In genomic region chr9:72828616-72829257, GRCm38 (mm10) we compare ENCODE assay signal across 15 mouse cellular contexts. TPM values are rescaled to one million over a fixed set of nuclear protein-coding genes. Genes with fewer than 3 reads are reported as not detected.
DNase-seq lines count a peak whose midpoint lies in the region; ATAC-seq and TF ChIP-seq lines count a peak whose summit lies in the region.
"Had no signal": no experiment of that assay in that cellular context is flagged by ENCODE, and none has a peak within 500 bp of the region (broad histone marks: within the 10 kb centered on the region; RNA-seq: fewer than 3 reads in every experiment).

No protein-coding gene starts in this region.

- WGBS in forebrain, embryonic 12.5 days, result 52% methylated on average over 5 of the region's 5 CpGs
- WGBS in forebrain, embryonic 16.5 days, result 40% methylated on average over 5 of the region's 5 CpGs
- WGBS in midbrain, embryonic 11.5 days, result 38% methylated on average over 5 of the region's 5 CpGs
- WGBS in midbrain, embryonic 10.5 days, result 59% methylated on average over 5 of the region's 5 CpGs
- 14% methylated on average over 5 of the region's 5 CpGs for WGBS in hindbrain, postnatal 0 days
- 45% methylated on average over 5 of the region's 5 CpGs for WGBS in stomach, embryonic 14.5 days

- no peak overlapping the region for H3K9ac ChIP-seq in forebrain, embryonic 12.5 days
- no peak overlapping the region for H3K9ac ChIP-seq in forebrain, embryonic 16.5 days (replicated peaks; ENCODE audit: low read depth, low read length)
- H3K9ac ChIP-seq in midbrain, embryonic 11.5 days (ENCODE audit: low read length), result no peak overlapping the region
- H3K9ac ChIP-seq in hindbrain, postnatal 0 days (replicated peaks; ENCODE audit: low read length), result no peak overlapping the region
- H3K9ac ChIP-seq in stomach, embryonic 14.5 days (replicated peaks; ENCODE audit: low read depth, low read length), result no peak overlapping the region
- H3K9ac ChIP-seq: liver, postnatal 0 days had no signal

- ATAC-seq in forebrain, embryonic 12.5 days (ENCODE audit: low FRiP score), result no peak
- ATAC-seq in forebrain, embryonic 16.5 days, result no peak
- ATAC-seq in midbrain, embryonic 11.5 days (ENCODE audit: low FRiP score), result no peak
- ATAC-seq in hindbrain, postnatal 0 days, result peak; percentile 84
- no peak for ATAC-seq in stomach, embryonic 14.5 days (ENCODE audit: insufficient number of reproducible peaks, insufficient read depth, low FRiP score, low read depth)
- no peak for ATAC-seq in cerebellum, adult (ENCODE audit: insufficient number of reproducible peaks, low FRiP score, low TSS enrichment)

- H3K27ac ChIP-seq in forebrain, embryonic 12.5 days, result peak overlapping the region; percentile 38; the same call in 1 of the 2 replicates
- H3K27ac ChIP-seq in forebrain, embryonic 16.5 days (ENCODE audit: low read length), result no peak overlapping the region
- H3K27ac ChIP-seq in midbrain, embryonic 11.5 days (ENCODE audit: low read depth, low read length), result 0 out of 2 replicates have a peak overlapping the region, but pooled peaks have one; percentile 35
- H3K27ac ChIP-seq in midbrain, embryonic 10.5 days (replicated peaks), result no peak overlapping the region
- peak overlapping the region; percentile 28; the same call in 1 of the 2 replicates for H3K27ac ChIP-seq in hindbrain, postnatal 0 days
- H3K27ac ChIP-seq in stomach, embryonic 14.5 days (ENCODE audit: low read length), result peak overlapping the region; percentile 22; the same call in 1 of the 2 replicates

- DNase-seq in midbrain, embryonic 11.5 days (ENCODE audit: low spot score, missing footprints), result no peak
- no peak for DNase-seq in midbrain, embryonic 10.5 days (ENCODE audit: low spot score)
- peak; percentile 45 for DNase-seq in hindbrain, postnatal 0 days (ENCODE audit: low spot score)
- DNase-seq in adipocyte (ENCODE audit: low spot score), result no peak
- DNase-seq: kidney, adult 8-10 months; liver, postnatal 0 days; spleen, adult 18-20 months; thymus, adult 2 months had no signal

- no peak overlapping the region for H3K4me2 ChIP-seq in forebrain, embryonic 12.5 days
- no peak overlapping the region for H3K4me2 ChIP-seq in forebrain, embryonic 16.5 days (ENCODE audit: low read length)
- no peak overlapping the region for H3K4me2 ChIP-seq in midbrain, embryonic 11.5 days
- H3K4me2 ChIP-seq in hindbrain, postnatal 0 days (ENCODE audit: low read depth, low read length), result no peak overlapping the region
- no peak overlapping the region for H3K4me2 ChIP-seq in stomach, embryonic 14.5 days (replicated peaks; ENCODE audit: low read depth, low read length)
- H3K4me2 ChIP-seq: heart, embryonic 11.5 days had no signal

- H3K36me3 ChIP-seq in forebrain, embryonic 12.5 days (replicated peaks), result no peaks in the 10 kb centered on the region
- no peaks in the 10 kb centered on the region for H3K36me3 ChIP-seq in forebrain, embryonic 16.5 days (ENCODE audit: control insufficient read depth, insufficient read depth)
- no peaks in the 10 kb centered on the region; the same call in 1 of the 2 replicates for H3K36me3 ChIP-seq in midbrain, embryonic 11.5 days (ENCODE audit: control insufficient read depth, insufficient read depth, low read length)
- H3K36me3 ChIP-seq in midbrain, embryonic 10.5 days, result peaks cover 56% of the 10 kb centered on the region
- no peaks in the 10 kb centered on the region for H3K36me3 ChIP-seq in hindbrain, postnatal 0 days (ENCODE audit: insufficient read depth, low read length)
- no peaks in the 10 kb centered on the region for H3K36me3 ChIP-seq in stomach, embryonic 14.5 days (ENCODE audit: control insufficient read depth, insufficient read depth, low read length)
- H3K36me3 ChIP-seq: G1E had no signal

- peak; percentile 11; the same call in 1 of the 2 replicates for TF ChIP-seq CTCF in hindbrain, postnatal 0 days (IDR thresholded peaks at IDR 0.05; ENCODE audit: low read depth)

- H3K27me3 ChIP-seq in forebrain, embryonic 12.5 days, result no peaks in the 10 kb centered on the region
- H3K27me3 ChIP-seq in forebrain, embryonic 16.5 days (replicated peaks; ENCODE audit: control insufficient read depth, insufficient read depth, low read length), result no peaks in the 10 kb centered on the region
- no peaks in the 10 kb centered on the region for H3K27me3 ChIP-seq in midbrain, embryonic 11.5 days (ENCODE audit: control insufficient read depth, insufficient read depth, low read length)
- no peaks in the 10 kb centered on the region for H3K27me3 ChIP-seq in midbrain, embryonic 10.5 days (ENCODE audit: low read depth, poor library complexity, severe bottlenecking)
- H3K27me3 ChIP-seq in hindbrain, postnatal 0 days (ENCODE audit: insufficient read depth, low read length), result no peaks in the 10 kb centered on the region
- no peaks in the 10 kb centered on the region for H3K27me3 ChIP-seq in stomach, embryonic 14.5 days (ENCODE audit: control insufficient read depth, insufficient read depth, low read length)

- H3K4me3 ChIP-seq in forebrain, embryonic 12.5 days (replicated peaks), result no peak overlapping the region
- H3K4me3 ChIP-seq in forebrain, embryonic 16.5 days (replicated peaks; ENCODE audit: low read length), result no peak overlapping the region
- H3K4me3 ChIP-seq in midbrain, embryonic 11.5 days (ENCODE audit: low read depth, low read length), result no peak overlapping the region
- no peak overlapping the region for H3K4me3 ChIP-seq in midbrain, embryonic 10.5 days
- H3K4me3 ChIP-seq in hindbrain, postnatal 0 days (ENCODE audit: low read length), result no peak overlapping the region
- H3K4me3 ChIP-seq in stomach, embryonic 14.5 days (ENCODE audit: low read depth, low read length), result no peak overlapping the region
- H3K4me3 ChIP-seq: megakaryocyte, embryonic 14.5 days had no signal

- H3K9me3 ChIP-seq in forebrain, embryonic 12.5 days, result no peaks in the 10 kb centered on the region
- no peaks in the 10 kb centered on the region for H3K9me3 ChIP-seq in forebrain, embryonic 16.5 days (ENCODE audit: control insufficient read depth, low read length)
- H3K9me3 ChIP-seq in midbrain, embryonic 11.5 days (ENCODE audit: control insufficient read depth, low read length), result no peaks in the 10 kb centered on the region
- no peaks in the 10 kb centered on the region for H3K9me3 ChIP-seq in midbrain, embryonic 10.5 days (replicated peaks)
- H3K9me3 ChIP-seq in hindbrain, postnatal 0 days (ENCODE audit: low read length), result no peaks in the 10 kb centered on the region
- H3K9me3 ChIP-seq in stomach, embryonic 14.5 days (ENCODE audit: control insufficient read depth, low read depth, low read length), result no peaks in the 10 kb centered on the region
- H3K9me3 ChIP-seq: G1E; megakaryocyte, embryonic 14.5 days had no signal

- peaks cover 32% of the 10 kb centered on the region for H3K4me1 ChIP-seq in forebrain, embryonic 12.5 days
- H3K4me1 ChIP-seq in forebrain, embryonic 16.5 days (replicated peaks; ENCODE audit: control insufficient read depth, insufficient read depth, low read length), result no peaks in the 10 kb centered on the region
- H3K4me1 ChIP-seq in midbrain, embryonic 11.5 days (ENCODE audit: control insufficient read depth, insufficient read depth, low read length), result peaks cover 34% of the 10 kb centered on the region
- H3K4me1 ChIP-seq in midbrain, embryonic 10.5 days, result peaks cover 69% of the 10 kb centered on the region
- H3K4me1 ChIP-seq in hindbrain, postnatal 0 days (ENCODE audit: insufficient read depth, low read length), result 0 out of 2 replicates have a peak, but pooled peaks cover 5% of the 10 kb centered on the region
- H3K4me1 ChIP-seq in stomach, embryonic 14.5 days (ENCODE audit: control insufficient read depth, insufficient read depth, low read length), result peaks cover 9% of the 10 kb centered on the region; the same call in 1 of the 2 replicates
- H3K4me1 ChIP-seq: megakaryocyte, embryonic 14.5 days had no signal

RNA-seq across cellular contexts. Expression of gene Prtg, which starts 22.1 kb away (rescaled TPM):
- polyA plus RNA-seq in forebrain, embryonic 12.5 days (2016; fragmentation: Nextera tagmentation; extraction: Ambion mirVana), result 1.7 and 2.7 TPM in 2 replicates
- polyA plus RNA-seq in forebrain, embryonic 16.5 days (2015; fragmentation: Nextera tagmentation; extraction: Ambion mirVana), result 0.19 and 0.21 TPM in 2 replicates
- polyA plus RNA-seq in midbrain, embryonic 11.5 days (2014; fragmentation: Nextera tagmentation; extraction: Ambion mirVana), result 5.1 and 6.2 TPM in 2 replicates
- 9.9 and 19.9 TPM in 2 replicates for polyA plus RNA-seq in midbrain, embryonic 10.5 days (2016; fragmentation: Nextera tagmentation; extraction: Ambion mirVana)
- 1.4 and 4.4 TPM in 2 replicates for total RNA-seq in hindbrain, postnatal 0 days (2014; rRNA removed)
- 0.59 and 0.65 TPM in 2 replicates for polyA plus RNA-seq in hindbrain, postnatal 0 days (2015; fragmentation: Nextera tagmentation; extraction: Ambion mirVana)
- 0.52 and 0.68 TPM in 2 replicates for polyA plus RNA-seq in stomach, embryonic 14.5 days (2014; fragmentation: Nextera tagmentation; extraction: Ambion mirVana)
- polyA plus RNA-seq: G1E had no signal

Comparison
In these comparisons a context has a peak if more than half of its experiments do, and no peak if none do; other contexts are left out.
1. H3K27ac ChIP-seq: peak in forebrain, embryonic 12.5 days (single experiment), midbrain, embryonic 11.5 days (single experiment), hindbrain, postnatal 0 days (single experiment) and stomach, embryonic 14.5 days (single experiment); none in forebrain, embryonic 16.5 days (single experiment) and midbrain, embryonic 10.5 days (single experiment).